16 mouse cellular contexts compared by ENCODE assay signal in genomic region chr11:31732958-31733357, GRCm38 (mm10).
DNase-seq lines count a peak whose midpoint lies in the region; ATAC-seq lines count a peak whose summit lies in the region.
"Had no signal": no experiment of that assay in that cellular context is flagged by ENCODE, and none has a peak within 500 bp of the region (broad histone marks: within the 10 kb centered on the region; RNA-seq: fewer than 3 reads in every experiment).

No protein-coding gene starts in this region.

- no peak overlapping the region for H3K4me2 ChIP-seq in hindbrain, embryonic 13.5 days
- H3K4me2 ChIP-seq in midbrain, embryonic 11.5 days: no peak overlapping the region
- H3K4me2 ChIP-seq in midbrain, embryonic 14.5 days (ENCODE audit: low read length): no peak overlapping the region
- no peak overlapping the region for H3K4me2 ChIP-seq in limb, embryonic 13.5 days (replicated peaks)
- H3K4me2 ChIP-seq: forebrain, embryonic 12.5 days had no signal

- no peak overlapping the region for H3K4me3 ChIP-seq in hindbrain, embryonic 10.5 days
- no peak overlapping the region for H3K4me3 ChIP-seq in hindbrain, embryonic 13.5 days
- no peak overlapping the region for H3K4me3 ChIP-seq in midbrain, embryonic 11.5 days (ENCODE audit: low read depth, low read length)
- H3K4me3 ChIP-seq in midbrain, embryonic 14.5 days (replicated peaks; ENCODE audit: low read depth, low read length): no peak overlapping the region
- no peak overlapping the region for H3K4me3 ChIP-seq in limb, embryonic 13.5 days
- H3K4me3 ChIP-seq: forebrain, embryonic 12.5 days; gastrocnemius, adult 2 months had no signal

- WGBS in hindbrain, embryonic 10.5 days: 67% methylated on average over 1 of the region's 1 CpGs
- 74% methylated on average over 1 of the region's 1 CpGs for WGBS in hindbrain, embryonic 13.5 days
- WGBS in midbrain, embryonic 11.5 days: 89% methylated on average over 1 of the region's 1 CpGs
- 53% methylated on average over 1 of the region's 1 CpGs for WGBS in midbrain, embryonic 14.5 days
- 68% methylated on average over 1 of the region's 1 CpGs for WGBS in limb, embryonic 13.5 days

- H3K4me1 ChIP-seq in hindbrain, embryonic 10.5 days (replicated peaks): peaks cover 47% of the 10 kb centered on the region
- H3K4me1 ChIP-seq in hindbrain, embryonic 13.5 days (replicated peaks): peaks cover 43% of the 10 kb centered on the region
- peaks cover 7% of the 10 kb centered on the region for H3K4me1 ChIP-seq in midbrain, embryonic 11.5 days (ENCODE audit: control insufficient read depth, insufficient read depth, low read length)
- H3K4me1 ChIP-seq in midbrain, embryonic 14.5 days (ENCODE audit: control insufficient read depth, insufficient read depth, low read length): peaks cover 23% of the 10 kb centered on the region
- peaks cover 28% of the 10 kb centered on the region for H3K4me1 ChIP-seq in limb, embryonic 13.5 days

- 0 out of 2 replicates have a peak, but pooled peaks cover 2% of the 10 kb centered on the region for H3K27me3 ChIP-seq in hindbrain, embryonic 10.5 days (ENCODE audit: insufficient read depth, poor library complexity, severe bottlenecking)
- H3K27me3 ChIP-seq in hindbrain, embryonic 13.5 days: no peaks in the 10 kb centered on the region
- no peaks in the 10 kb centered on the region for H3K27me3 ChIP-seq in midbrain, embryonic 11.5 days (ENCODE audit: control insufficient read depth, insufficient read depth, low read length)
- H3K27me3 ChIP-seq in midbrain, embryonic 14.5 days (ENCODE audit: control insufficient read depth, insufficient read depth, low read length): no peaks in the 10 kb centered on the region
- no peaks in the 10 kb centered on the region for H3K27me3 ChIP-seq in limb, embryonic 13.5 days

- no peaks in the 10 kb centered on the region for H3K9me3 ChIP-seq in hindbrain, embryonic 10.5 days
- no peaks in the 10 kb centered on the region for H3K9me3 ChIP-seq in hindbrain, embryonic 13.5 days
- no peaks in the 10 kb centered on the region for H3K9me3 ChIP-seq in midbrain, embryonic 11.5 days (ENCODE audit: control insufficient read depth, low read length)
- H3K9me3 ChIP-seq in midbrain, embryonic 14.5 days (ENCODE audit: control insufficient read depth, low read length): no peaks in the 10 kb centered on the region
- no peaks in the 10 kb centered on the region for H3K9me3 ChIP-seq in limb, embryonic 13.5 days
- H3K9me3 ChIP-seq: forebrain, embryonic 12.5 days had no signal

- DNase-seq in hindbrain, embryonic 10.5 days (ENCODE audit: low spot score): no peak
- no peak for DNase-seq in midbrain, embryonic 11.5 days (ENCODE audit: low spot score, missing footprints)
- DNase-seq in midbrain, embryonic 14.5 days: no peak
- peak; percentile 3 to 5 for DNase-seq in natural killer cell, adult 2 months (ENCODE audit: low spot score in 2 of 2)
- no peak for DNase-seq in cerebellum, postnatal 25 days
- DNase-seq in kidney, postnatal 10 days: no peak
- DNase-seq: adrenal gland, postnatal 10 days; cerebellum, adult 11-12 months; gastrocnemius, adult 2 months; heart, postnatal 10 days; layer of hippocampus, postnatal 36 days; spleen, adult 18-20 months had no signal

- no peak for ATAC-seq in hindbrain, embryonic 13.5 days (ENCODE audit: low FRiP score)
- 0 out of 2 replicates have a peak, but pooled peaks have one; percentile 8 for ATAC-seq in midbrain, embryonic 11.5 days (ENCODE audit: low FRiP score)
- no peak for ATAC-seq in midbrain, embryonic 14.5 days (ENCODE audit: low FRiP score, low TSS enrichment)
- ATAC-seq in limb, embryonic 13.5 days (ENCODE audit: low FRiP score, low read depth): 0 out of 2 replicates have a peak, but pooled peaks have one; percentile 14
- ATAC-seq: CD4-positive, CD25-positive, alpha-beta regulatory T cell, adult 4 months had no signal

- no peaks in the 10 kb centered on the region for H3K36me3 ChIP-seq in hindbrain, embryonic 10.5 days
- H3K36me3 ChIP-seq in hindbrain, embryonic 13.5 days: no peaks in the 10 kb centered on the region
- no peaks in the 10 kb centered on the region for H3K36me3 ChIP-seq in midbrain, embryonic 11.5 days (ENCODE audit: control insufficient read depth, insufficient read depth, low read length)
- no peaks in the 10 kb centered on the region for H3K36me3 ChIP-seq in midbrain, embryonic 14.5 days (ENCODE audit: control insufficient read depth, insufficient read depth, low read length)
- H3K36me3 ChIP-seq in limb, embryonic 13.5 days: no peaks in the 10 kb centered on the region
- H3K36me3 ChIP-seq: forebrain, embryonic 12.5 days had no signal

- H3K9ac ChIP-seq in hindbrain, embryonic 13.5 days: no peak overlapping the region
- no peak overlapping the region for H3K9ac ChIP-seq in midbrain, embryonic 11.5 days (ENCODE audit: low read length)
- no peak overlapping the region for H3K9ac ChIP-seq in midbrain, embryonic 14.5 days (replicated peaks; ENCODE audit: low read length)
- H3K9ac ChIP-seq in limb, embryonic 13.5 days: no peak overlapping the region
- H3K9ac ChIP-seq: forebrain, embryonic 12.5 days had no signal

- H3K27ac ChIP-seq in hindbrain, embryonic 10.5 days: peak overlapping the region; percentile 50
- no peak overlapping the region for H3K27ac ChIP-seq in hindbrain, embryonic 13.5 days
- H3K27ac ChIP-seq in midbrain, embryonic 11.5 days (ENCODE audit: low read depth, low read length): no peak overlapping the region
- no peak overlapping the region for H3K27ac ChIP-seq in midbrain, embryonic 14.5 days (replicated peaks; ENCODE audit: low read depth, low read length)
- no peak overlapping the region for H3K27ac ChIP-seq in limb, embryonic 13.5 days
- H3K27ac ChIP-seq: forebrain, embryonic 12.5 days; gastrocnemius, adult 2 months had no signal

Comparison
In these comparisons a context has a peak if more than half of its experiments do, and no peak if none do; other contexts are left out.
1. ATAC-seq: peak in midbrain, embryonic 11.5 days (single experiment) and limb, embryonic 13.5 days (single experiment); none in hindbrain, embryonic 13.5 days (single experiment) and midbrain, embryonic 14.5 days (single experiment).
2. DNase-seq: peak in natural killer cell, adult 2 months (2 of 2); none in hindbrain, embryonic 10.5 days (single experiment), midbrain, embryonic 11.5 days (single experiment), midbrain, embryonic 14.5 days (single experiment), cerebellum, postnatal 25 days (0 of 2) and kidney, postnatal 10 days (single experiment).